Mouse (Mus musculus): ENCODE results near the gene Htatip2. TPM values are rescaled to one million over a fixed set of nuclear protein-coding genes. Genes with fewer than 3 reads are reported as not detected.

The Htatip2 gene
- total RNA-seq, 1 experiment = 2.8 TPM

GRCm38 (mm10) chr7:49739448-49739847 is 19.5 kb upstream of the Htatip2 start:
- Histone ChIP-seq H3K36me3 (ENCODE audit: control insufficient read depth, insufficient read depth, low read length, poor library complexity, severe bottlenecking) (no peaks in the 10 kb centered on the region), H3K9ac (ENCODE audit: insufficient read depth, low read depth, low read length, poor library complexity, severe bottlenecking) (no peak overlapping the region), H3K4me3 (ENCODE audit: insufficient read depth in 1 of 2, low read depth in 1 of 2, low read length in 2 of 2, poor library complexity in 1 of 2, severe bottlenecking in 1 of 2) (no peak overlapping the region), H3K9me3 (ENCODE audit: control insufficient read depth, insufficient read depth, low read depth, low read length) (no peaks in the 10 kb centered on the region), H3K27ac (ENCODE audit: insufficient read depth, low read depth, low read length, poor library complexity, severe bottlenecking) (no peak overlapping the region), H3K4me1 (ENCODE audit: control insufficient read depth in 2 of 2, insufficient read depth in 2 of 2, low read length in 2 of 2, poor library complexity in 1 of 2) (no peaks in the 10 kb centered on the region)
- in situ Hi-C loops (cut with MboI; ENCODE audit: low sequenced_read_pairs in 2 of 2, unreplicated experiment in 2 of 2) = no loop called here
- TF ChIP-seq ZNF384 (IDR thresholded peaks at IDR 0.05; ENCODE audit: low read depth, low read length) = no peak
- no peak for TF ChIP-seq HCFC1 (IDR thresholded peaks at IDR 0.05; ENCODE audit: borderline replicate concordance, insufficient read depth, low read length)
- no peak for TF ChIP-seq ZC3H11A (IDR thresholded peaks at IDR 0.05; ENCODE audit: borderline replicate concordance, low read depth, low read length)
- no peak for TF ChIP-seq MAFK (IDR thresholded peaks at IDR 0.05; ENCODE audit: insufficient read depth, low read depth, low read length)
- TF ChIP-seq CHD2 (IDR thresholded peaks at IDR 0.05; ENCODE audit: low read depth, low read length) = no peak
- DNase-seq (ENCODE audit: low read depth, low spot score) = no peak

- in situ Hi-C loops (cut with MboI; ENCODE audit: low sequenced_read_pairs in 2 of 2, unreplicated experiment in 2 of 2) = no loop called here
Observed at GRCm38 (mm10) chr7:49741474-49741873, 17.4 kb upstream of the Htatip2 start.

GRCm38 (mm10) chr7:49741923-49742322 is 17.0 kb upstream of the Htatip2 start:
- Histone ChIP-seq H3K9ac (ENCODE audit: insufficient read depth, low read depth, low read length, poor library complexity, severe bottlenecking) (no peak overlapping the region; the same call in 1 of the 2 replicates), H3K9me3 (ENCODE audit: control insufficient read depth, insufficient read depth, low read depth, low read length) (no peaks in the 10 kb centered on the region), H3K27ac (ENCODE audit: insufficient read depth, low read depth, low read length, poor library complexity, severe bottlenecking) (no peak overlapping the region), H3K4me3 (ENCODE audit: insufficient read depth in 1 of 2, low read depth in 1 of 2, low read length in 2 of 2, poor library complexity in 1 of 2, severe bottlenecking in 1 of 2) (no peak overlapping the region), H3K4me1 (ENCODE audit: control insufficient read depth in 2 of 2, insufficient read depth in 2 of 2, low read length in 2 of 2, poor library complexity in 1 of 2) (no peaks in the 10 kb centered on the region), H3K36me3 (ENCODE audit: control insufficient read depth, insufficient read depth, low read length, poor library complexity, severe bottlenecking) (no peaks in the 10 kb centered on the region)
- TF ChIP-seq ZC3H11A (IDR thresholded peaks at IDR 0.05; ENCODE audit: borderline replicate concordance, low read depth, low read length) (no peak), HCFC1 (IDR thresholded peaks at IDR 0.05; ENCODE audit: borderline replicate concordance, insufficient read depth, low read length) (no peak), MAFK (IDR thresholded peaks at IDR 0.05; ENCODE audit: insufficient read depth, low read depth, low read length) (no peak), CHD2 (IDR thresholded peaks at IDR 0.05; ENCODE audit: low read depth, low read length) (no peak), ZNF384 (IDR thresholded peaks at IDR 0.05; ENCODE audit: low read depth, low read length) (no peak)
- in situ Hi-C loops (cut with MboI; ENCODE audit: low sequenced_read_pairs in 2 of 2, unreplicated experiment in 2 of 2) = no loop called here
- DNase-seq (ENCODE audit: low read depth, low spot score) = no peak

More at GRCm38 (mm10) chr7:49741474-49741873, 17.4 kb upstream of the Htatip2 start:
- no peaks in the 10 kb centered on the region for H3K4me1 ChIP-seq (ENCODE audit: control insufficient read depth in 2 of 2, insufficient read depth in 2 of 2, low read length in 2 of 2, poor library complexity in 1 of 2)
- no peaks in the 10 kb centered on the region for H3K36me3 ChIP-seq (ENCODE audit: control insufficient read depth, insufficient read depth, low read length, poor library complexity, severe bottlenecking)
- H3K4me3 ChIP-seq (ENCODE audit: insufficient read depth in 1 of 2, low read depth in 1 of 2, low read length in 2 of 2, poor library complexity in 1 of 2, severe bottlenecking in 1 of 2) = no peak overlapping the region
- DNase-seq (ENCODE audit: low read depth, low spot score) = no peak
- no peaks in the 10 kb centered on the region for H3K9me3 ChIP-seq (ENCODE audit: control insufficient read depth, insufficient read depth, low read depth, low read length)
- H3K27ac ChIP-seq (ENCODE audit: insufficient read depth, low read depth, low read length, poor library complexity, severe bottlenecking) = no peak overlapping the region
- H3K9ac ChIP-seq (ENCODE audit: insufficient read depth, low read depth, low read length, poor library complexity, severe bottlenecking) = no peak overlapping the region
- TF ChIP-seq ZNF384 (IDR thresholded peaks at IDR 0.05; ENCODE audit: low read depth, low read length) (no peak), MAFK (IDR thresholded peaks at IDR 0.05; ENCODE audit: insufficient read depth, low read depth, low read length) (no peak), HCFC1 (IDR thresholded peaks at IDR 0.05; ENCODE audit: borderline replicate concordance, insufficient read depth, low read length) (no peak), ZC3H11A (IDR thresholded peaks at IDR 0.05; ENCODE audit: borderline replicate concordance, low read depth, low read length) (no peak), CHD2 (IDR thresholded peaks at IDR 0.05; ENCODE audit: low read depth, low read length) (no peak)

GRCm38 (mm10) chr7:49751148-49751547 is 7.8 kb upstream of the Htatip2 start:
- TF ChIP-seq ZC3H11A (IDR thresholded peaks at IDR 0.05; ENCODE audit: borderline replicate concordance, low read depth, low read length) (peak; percentile 64; the same call in 1 of the 2 replicates), ZNF384 (IDR thresholded peaks at IDR 0.05; ENCODE audit: low read depth, low read length) (no peak), HCFC1 (IDR thresholded peaks at IDR 0.05; ENCODE audit: borderline replicate concordance, insufficient read depth, low read length) (no peak), CHD2 (IDR thresholded peaks at IDR 0.05; ENCODE audit: low read depth, low read length) (no peak), MAFK (IDR thresholded peaks at IDR 0.05; ENCODE audit: insufficient read depth, low read depth, low read length) (no peak)
- DNase-seq (ENCODE audit: low read depth, low spot score) = no peak
- Histone ChIP-seq H3K4me1 (ENCODE audit: control insufficient read depth in 2 of 2, insufficient read depth in 2 of 2, low read length in 2 of 2, poor library complexity in 1 of 2) (no peaks in the 10 kb centered on the region; a peak in 1 of 4 replicates), H3K36me3 (ENCODE audit: control insufficient read depth, insufficient read depth, low read length, poor library complexity, severe bottlenecking) (no peaks in the 10 kb centered on the region), H3K27ac (ENCODE audit: insufficient read depth, low read depth, low read length, poor library complexity, severe bottlenecking) (no peak overlapping the region), H3K4me3 (ENCODE audit: insufficient read depth in 1 of 2, low read depth in 1 of 2, low read length in 2 of 2, poor library complexity in 1 of 2, severe bottlenecking in 1 of 2) (no peak overlapping the region), H3K9ac (ENCODE audit: insufficient read depth, low read depth, low read length, poor library complexity, severe bottlenecking) (no peak overlapping the region), H3K9me3 (ENCODE audit: control insufficient read depth, insufficient read depth, low read depth, low read length) (no peaks in the 10 kb centered on the region)
- in situ Hi-C loops (cut with MboI; ENCODE audit: low sequenced_read_pairs in 2 of 2, unreplicated experiment in 2 of 2) = loop anchor here in 1 of 2 experiments (10.0 kb wide), 1 partner anchor 136 kb away; no protein-coding TSS in a partner anchor

Data from ES-E14 (cell line).